Mouse (Mus musculus) hindbrain, embryonic 11.5 days (tissue): Measurements from ENCODE around the gene Hoxc6. TPM values are rescaled to one million over a fixed set of nuclear protein-coding genes. Genes with fewer than 3 reads are reported as not detected.
A peak's percentile ranks its signal among the peaks of the same experiment; 100 is the strongest.

ENCODE experiments used
- ATAC-seq: fragments of 200-750 bp; cut with Nextera tagmentation; 2 replicates; pipeline ENCODE4 v1.8.0; 2017; ENCODE audit warnings: mild to moderate bottlenecking, moderate TSS enrichment, moderate library complexity; ENCODE audit not compliant: low FRiP score
- DNase-seq: peaks from one replicate; pipeline ENCODE4 v3.0.0-alpha.2; 2015; ENCODE audit warnings: low spot score
- H3K27ac ChIP-seq: fragments of 300-500 bp; sonication (generic); 2 replicates; pipeline ENCODE4 v1.5.1; 2014; ENCODE audit warnings: mild to moderate bottlenecking, low read depth, low read length
- H3K27me3 ChIP-seq: fragments of 300-500 bp; sonication (generic); 2 replicates; pipeline ENCODE4 v1.6.1; 2014; ENCODE audit warnings: mild to moderate bottlenecking, low read length, moderate library complexity, mixed read lengths; ENCODE audit not compliant: control insufficient read depth, insufficient read depth
- H3K36me3 ChIP-seq: fragments of 300-500 bp; sonication (generic); 2 replicates; pipeline ENCODE4 v1.6.1; 2014; ENCODE audit warnings: mild to moderate bottlenecking, low read length, moderate library complexity, mixed read lengths; ENCODE audit not compliant: control insufficient read depth, insufficient read depth
- H3K4me1 ChIP-seq: fragments of 300-500 bp; sonication (generic); replicated peaks from 2 replicates; pipeline ENCODE4 v1.6.1; 2014; ENCODE audit warnings: low read length, mixed read lengths; ENCODE audit not compliant: control insufficient read depth, insufficient read depth
- H3K4me2 ChIP-seq: fragments of 300-500 bp; sonication (generic); replicated peaks from 2 replicates; pipeline ENCODE4 v1.6.1; 2014; ENCODE audit warnings: mild to moderate bottlenecking, low read depth, low read length
- H3K4me3 ChIP-seq: fragments of 300-500 bp; sonication (generic); 2 replicates; pipeline ENCODE4 v1.5.1; 2014; ENCODE audit warnings: low read depth, low read length
- H3K9ac ChIP-seq: fragments of 300-500 bp; sonication (generic); 2 replicates; pipeline ENCODE4 v1.6.1; 2014; ENCODE audit warnings: low read depth, low read length
- H3K9me3 ChIP-seq: fragments of 300-500 bp; sonication (generic); 2 replicates; pipeline ENCODE4 v1.6.1; 2016; ENCODE audit warnings: low read length; ENCODE audit not compliant: control insufficient read depth
- WGBS: fragments of 180-500 bp; shearing (Covaris S2); extraction: QIAGEN DNeasy Blood & Tissue Kit; methylation state at CpG from one replicate; pipeline ENCODE4 v1.1.7; 2014; 5-methylcytosine and 5-hydroxymethylcytosine counted together
- polyA plus RNA-seq: library from polyadenylated mRNA; unstranded; fragments of >200 nt; fragmentation: Nextera tagmentation; extraction: Ambion mirVana; gene quantifications from 2 replicates; pipeline ENCODE4 v1.2.1, GENCODE M21; 2014

Gene Hoxc6
- polyA plus RNA-seq, 1 experiment from 2014 or later = 0.45 TPM

DNA sequence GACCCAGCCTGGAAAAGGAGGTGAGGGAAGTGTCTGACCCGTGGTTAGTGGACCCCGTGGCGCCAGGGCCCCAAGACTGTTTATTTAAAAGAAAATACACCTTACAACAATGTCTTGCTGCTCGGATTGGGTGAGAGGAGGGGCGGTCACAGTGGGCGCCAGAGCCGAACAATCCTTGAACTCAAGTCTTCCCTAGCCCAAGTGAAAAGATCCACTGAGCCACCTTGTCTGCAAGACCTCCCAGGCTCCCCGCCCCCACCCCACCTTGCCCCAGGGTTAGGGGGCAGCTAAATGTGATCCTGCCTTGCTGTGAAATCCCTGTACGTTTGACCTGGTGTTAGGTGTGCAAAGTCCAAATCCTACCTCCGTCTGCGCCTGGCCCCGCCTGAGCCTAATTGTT is 41.2 kb upstream of the Hoxc6 start:
- Histone ChIP-seq H3K4me3 (no peak overlapping the region), H3K27ac (no peak overlapping the region), H3K36me3 (no peaks in the 10 kb centered on the region), H3K9ac (no peak overlapping the region), H3K4me2 (no peak overlapping the region), H3K27me3 (peaks cover 98% of the 10 kb centered on the region), H3K9me3 (no peaks in the 10 kb centered on the region), H3K4me1 (no peaks in the 10 kb centered on the region)
- WGBS = under 1% methylated on average over 12 of the region's 12 CpGs
- ATAC-seq = no peak
- DNase-seq = no peak

- DNase-seq (no peak), ATAC-seq (no peak)
- 2% methylated on average over 13 of the region's 13 CpGs for WGBS
- no peak overlapping the region for H3K4me2 ChIP-seq
- no peaks in the 10 kb centered on the region for H3K36me3 ChIP-seq
- H3K9me3 ChIP-seq = no peaks in the 10 kb centered on the region
- H3K4me1 ChIP-seq = no peaks in the 10 kb centered on the region
- H3K27me3 ChIP-seq = peaks cover 96% of the 10 kb centered on the region
- H3K4me3 ChIP-seq = no peak overlapping the region
- H3K9ac ChIP-seq = no peak overlapping the region
- H3K27ac ChIP-seq = no peak overlapping the region
Measured at GRCm38 (mm10) chr15:102959663-102960191, 38.3 kb upstream of the Hoxc6 start.

- H3K9ac ChIP-seq = no peak overlapping the region
Measured at GRCm38 (mm10) chr15:102961728-102962127, 36.3 kb upstream of the Hoxc6 start.

DNA sequence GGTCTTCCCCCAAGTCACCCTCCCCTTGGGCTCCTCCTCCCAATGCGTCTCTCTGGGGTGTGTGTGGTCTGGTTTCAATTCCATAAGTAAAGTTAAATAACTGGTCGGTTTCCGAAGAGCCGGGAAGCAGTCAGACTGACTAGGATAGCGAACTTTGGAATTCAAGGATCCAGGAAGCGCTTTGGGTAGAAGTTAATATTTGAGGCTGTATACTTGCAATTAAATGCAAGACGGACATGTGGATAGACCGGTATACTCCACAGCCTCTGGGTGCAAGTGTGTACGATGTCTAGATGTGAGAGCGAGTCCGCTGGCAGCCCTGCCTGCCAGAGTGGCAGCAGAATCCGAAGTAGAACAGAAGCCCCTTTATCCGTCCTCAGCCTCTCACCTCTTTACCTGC is 35.6 kb upstream of the Hoxc6 start:
- no peaks in the 10 kb centered on the region for H3K9me3 ChIP-seq
- no peaks in the 10 kb centered on the region for H3K36me3 ChIP-seq
- ATAC-seq = no peak
- no peak overlapping the region for H3K4me3 ChIP-seq
- peaks cover 97% of the 10 kb centered on the region for H3K27me3 ChIP-seq
- H3K27ac ChIP-seq = no peak overlapping the region
- no peaks in the 10 kb centered on the region for H3K4me1 ChIP-seq
- no peak overlapping the region for H3K4me2 ChIP-seq
- no peak for DNase-seq
- H3K9ac ChIP-seq = no peak overlapping the region
- WGBS = 1% methylated on average over 13 of the region's 13 CpGs

More at GRCm38 (mm10) chr15:102961728-102962127, 36.3 kb upstream of the Hoxc6 start:
- Histone ChIP-seq H3K36me3 (no peaks in the 10 kb centered on the region), H3K27me3 (peaks cover 97% of the 10 kb centered on the region), H3K4me3 (no peak overlapping the region), H3K4me2 (no peak overlapping the region), H3K9me3 (no peaks in the 10 kb centered on the region), H3K27ac (no peak overlapping the region), H3K4me1 (no peaks in the 10 kb centered on the region)
- ATAC-seq = no peak
- DNase-seq = no peak
- WGBS = 6% methylated on average over 6 of the region's 6 CpGs

DNA sequence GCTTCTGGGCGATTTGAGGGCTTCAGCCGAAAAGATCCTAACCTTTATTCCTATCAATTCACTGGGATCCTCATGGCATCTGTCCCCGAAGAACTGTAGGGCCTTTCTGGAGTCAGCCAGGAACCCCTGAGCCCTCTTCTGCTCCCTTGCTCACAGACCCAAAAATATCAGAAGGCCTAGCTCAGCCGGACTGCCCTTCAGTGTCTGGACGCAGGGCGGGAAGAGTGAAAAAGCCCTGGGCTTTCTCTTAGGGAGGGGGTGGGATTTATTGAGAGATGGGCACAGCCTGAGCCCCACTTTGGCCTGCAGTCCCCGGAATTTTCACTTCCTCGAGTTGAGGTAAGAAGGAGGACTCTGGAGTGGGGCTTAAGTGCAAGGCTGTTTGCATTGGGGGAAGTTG is 34.8 kb upstream of the Hoxc6 start:
- no peak overlapping the region for H3K4me3 ChIP-seq
- H3K4me2 ChIP-seq = no peak overlapping the region
- H3K27me3 ChIP-seq = peaks cover 96% of the 10 kb centered on the region
- no peak for DNase-seq
- H3K4me1 ChIP-seq = no peaks in the 10 kb centered on the region
- H3K27ac ChIP-seq = no peak overlapping the region
- ATAC-seq = no peak
- no peak overlapping the region for H3K9ac ChIP-seq
- no peaks in the 10 kb centered on the region for H3K9me3 ChIP-seq
- no peaks in the 10 kb centered on the region for H3K36me3 ChIP-seq
- WGBS = under 1% methylated on average over 8 of the region's 8 CpGs

GRCm38 (mm10) chr15:102963671-102964640 is 34.1 kb upstream of the Hoxc6 start:
- DNase-seq = no peak
- no peak overlapping the region for H3K27ac ChIP-seq
- WGBS = 2% methylated on average over 28 of the region's 28 CpGs
- H3K4me3 ChIP-seq = no peak overlapping the region
- H3K4me2 ChIP-seq = no peak overlapping the region
- no peaks in the 10 kb centered on the region for H3K4me1 ChIP-seq
- peaks cover 95% of the 10 kb centered on the region for H3K27me3 ChIP-seq
- ATAC-seq = no peak
- H3K36me3 ChIP-seq = no peaks in the 10 kb centered on the region
- H3K9me3 ChIP-seq = no peaks in the 10 kb centered on the region
- H3K9ac ChIP-seq = no peak overlapping the region

GRCm38 (mm10) chr15:102965003-102965891 is 32.8 kb upstream of the Hoxc6 start:
- Histone ChIP-seq H3K9me3 (no peaks in the 10 kb centered on the region), H3K9ac (no peak overlapping the region), H3K4me1 (no peaks in the 10 kb centered on the region), H3K27ac (no peak overlapping the region), H3K4me2 (no peak overlapping the region), H3K36me3 (no peaks in the 10 kb centered on the region), H3K4me3 (no peak overlapping the region), H3K27me3 (peaks cover 96% of the 10 kb centered on the region)
- no peak for ATAC-seq
- whole genome bisulfite sequencing = 5% methylated on average over 26 of the region's 26 CpGs
- DNase-seq = no peak

DNA sequence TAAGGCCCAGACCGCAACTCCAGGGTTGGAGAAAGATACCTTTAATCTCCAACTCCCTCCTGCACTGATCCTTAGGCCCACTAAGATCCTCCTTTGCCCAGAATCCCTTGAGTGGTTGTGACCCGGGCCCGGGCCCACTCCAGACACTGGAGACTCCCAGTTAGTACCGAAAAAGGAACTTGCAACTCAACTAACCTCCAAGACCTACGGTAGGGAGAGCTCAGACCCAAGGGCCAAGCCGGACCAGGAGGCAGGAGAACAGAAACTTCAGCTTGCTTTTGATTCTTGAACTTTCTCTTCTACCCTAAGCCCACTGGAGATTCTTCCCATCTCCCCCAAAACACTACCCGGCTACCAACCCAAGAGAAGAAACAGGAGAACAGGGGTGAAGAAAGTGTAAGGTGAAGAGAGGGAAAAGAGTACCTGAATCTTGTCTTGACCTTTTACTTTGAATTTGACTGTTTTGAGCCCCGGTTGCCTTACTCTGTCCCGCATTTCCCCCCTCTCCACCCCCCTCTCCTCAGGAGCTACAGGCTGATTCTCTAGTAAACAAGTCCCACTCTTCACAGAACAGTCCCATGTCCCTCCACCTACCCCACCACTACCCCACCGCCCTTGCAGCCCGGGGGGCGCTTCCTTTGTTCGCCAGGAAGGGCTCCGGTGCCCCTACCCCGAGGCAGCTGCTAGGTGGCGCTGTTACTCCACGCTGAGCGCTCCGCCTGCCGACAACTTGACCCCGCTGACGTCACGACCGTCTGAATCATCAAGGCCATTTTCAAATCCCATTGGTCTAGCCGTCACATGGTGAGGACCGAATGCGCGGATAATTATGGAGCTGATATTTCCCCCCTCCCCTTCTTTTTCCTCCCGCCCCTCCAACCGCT is 31.9 kb upstream of the Hoxc6 start:
- Histone ChIP-seq H3K9me3 (no peaks in the 10 kb centered on the region), H3K9ac (no peak overlapping the region)

More for the DNA sequence above, 31.9 kb upstream of the Hoxc6 start:
- 3% methylated on average over 29 of the region's 30 CpGs for WGBS
- no peak overlapping the region for H3K4me3 ChIP-seq
- no peaks in the 10 kb centered on the region for H3K36me3 ChIP-seq
- peak; percentile 90 for DNase-seq
- ATAC-seq = peak; percentile 70
- no peaks in the 10 kb centered on the region for H3K4me1 ChIP-seq
- no peak overlapping the region for H3K4me2 ChIP-seq
- no peak overlapping the region for H3K27ac ChIP-seq
- H3K27me3 ChIP-seq = peaks cover 96% of the 10 kb centered on the region
